Comparison of ENCODE assay signal across 7 mouse cellular contexts in genomic region chr16:18677746-18678679, GRCm38 (mm10). TPM values are rescaled to one million over a fixed set of nuclear protein-coding genes. Genes with fewer than 3 reads are reported as not detected.
DNase-seq lines count a peak whose midpoint lies in the region; ATAC-seq lines count a peak whose summit lies in the region.

No protein-coding gene starts in this region.

- intact Hi-C loops in gastrocnemius, postnatal 36 days (cut with DNase I) = loop anchor here (2.0 kb wide), 1 partner anchor 49 kb away; the partner anchor contains the start of gene Sept5

- ATAC-seq in CD4-positive, CD25-positive, alpha-beta regulatory T cell, adult 4 months = peak; percentile 58

- DNase-seq in Muller cell, postnatal 12 days (ENCODE audit: inconsistent ontology term) = peak; percentile 51
- DNase-seq in cerebellum, postnatal 10 days = peak; percentile 79 to 82
- DNase-seq in gastrocnemius, postnatal 36 days = peak; percentile 66 to 71
- DNase-seq in layer of hippocampus, adult 9-10 months (ENCODE audit: low spot score) = peak; percentile 41
- peak; percentile 61 to 75 for DNase-seq in lung, postnatal 4 days
- DNase-seq in spleen, adult 18-20 months = peak; percentile 12 to 68

RNA-seq across cellular contexts. Expression of gene Sept5, which starts 48.3 kb away (rescaled TPM):
- polyA plus RNA-seq in CD4-positive, CD25-positive, alpha-beta regulatory T cell, adult 4 months (2017; shearing (Covaris generic)) = 1 to 10 TPM in 1 of 2 experiments, under 1 TPM in 1; 0.36 to 1.5 TPM
- 1 to 10 TPM; 2.7 TPM for total RNA-seq in gastrocnemius, postnatal 36 days (2021)

RNA-seq across cellular contexts. Expression of gene Gm49601, which starts 51.8 kb away (rescaled TPM):
- not detected for polyA plus RNA-seq in CD4-positive, CD25-positive, alpha-beta regulatory T cell, adult 4 months (2017; shearing (Covaris generic))
- 1 to 10 TPM in 1 of 2 experiments, under 1 TPM in 1; 0.94 to 1.5 TPM for total RNA-seq in gastrocnemius, postnatal 36 days (2021)

RNA-seq across cellular contexts. Expression of gene Gp1bb, which starts 55.8 kb away (rescaled TPM):
- not detected for polyA plus RNA-seq in CD4-positive, CD25-positive, alpha-beta regulatory T cell, adult 4 months (2017; shearing (Covaris generic))
- total RNA-seq in gastrocnemius, postnatal 36 days (2021) = not detected

Comparison
In these comparisons a context has a peak if more than half of its experiments do, and no peak if none do; other contexts are left out.
1. Peak in every context shown above with its lines: DNase-seq and ATAC-seq.